Mouse (Mus musculus) intestine, postnatal 0 days (tissue): Measurements from ENCODE around the gene Fkbp2. TPM values are rescaled to one million over a fixed set of nuclear protein-coding genes. Genes with fewer than 3 reads are reported as not detected.

Experiments
- ATAC-seq: fragments of 200-750 bp; cut with Nextera tagmentation; 2 replicates; pipeline ENCODE4 v1.8.0; 2017; ENCODE audit warnings: mild to moderate bottlenecking, moderate TSS enrichment, moderate library complexity
- H3K27ac ChIP-seq: fragments of 300-500 bp; sonication (generic); 2 replicates; pipeline ENCODE4 v1.5.1; 2014; ENCODE audit warnings: mild to moderate bottlenecking, low read depth, low read length, moderate library complexity
- H3K27me3 ChIP-seq: fragments of 300-500 bp; sonication (generic); replicated peaks from 2 replicates; pipeline ENCODE4 v1.6.1; 2014; ENCODE audit warnings: low read length, mixed read lengths; ENCODE audit not compliant: control insufficient read depth, insufficient read depth
- H3K36me3 ChIP-seq: fragments of 300-500 bp; sonication (generic); 2 replicates; pipeline ENCODE4 v1.6.1; 2014; ENCODE audit warnings: mild to moderate bottlenecking, moderate library complexity; ENCODE audit not compliant: control insufficient read depth, insufficient read depth
- H3K4me1 ChIP-seq: fragments of 300-500 bp; sonication (generic); replicated peaks from 2 replicates; pipeline ENCODE4 v1.6.1; 2014; ENCODE audit warnings: antibody characterized with exemption, low read length, mixed read lengths; ENCODE audit not compliant: control insufficient read depth, insufficient read depth
- H3K4me2 ChIP-seq: fragments of 300-500 bp; sonication (generic); replicated peaks from 2 replicates; pipeline ENCODE4 v1.6.1; 2014; ENCODE audit warnings: low read depth, mild to moderate bottlenecking, moderate library complexity
- H3K4me3 ChIP-seq: fragments of 300-500 bp; sonication (generic); 2 replicates; pipeline ENCODE4 v1.5.1; 2014; ENCODE audit warnings: low read depth, low read length
- H3K9ac ChIP-seq: fragments of 300-500 bp; sonication (generic); 2 replicates; pipeline ENCODE4 v1.6.1; 2014; ENCODE audit warnings: mild to moderate bottlenecking, low read depth, low read length
- H3K9me3 ChIP-seq: fragments of 300-500 bp; sonication (generic); 2 replicates; pipeline ENCODE4 v1.6.1; 2016; ENCODE audit warnings: mixed run types; ENCODE audit not compliant: control insufficient read depth
- CTCF ChIP-seq: sonication (generic); IDR thresholded peaks from 2 replicates; pipeline ENCODE4 v1.5.1; 2016; ENCODE audit warnings: low read depth, mild to moderate bottlenecking, control low read depth, antibody characterized with exemption, moderate library complexity
- WGBS: fragments of 180-500 bp; shearing (Covaris S2); extraction: QIAGEN DNeasy Blood & Tissue Kit; methylation state at CpG from one replicate; pipeline ENCODE4 v1.1.7; 2014; 5-methylcytosine and 5-hydroxymethylcytosine counted together
- polyA plus RNA-seq: library from polyadenylated mRNA; unstranded; fragments of >200 nt; fragmentation: Nextera tagmentation; extraction: Ambion mirVana; gene quantifications from 2 replicates; pipeline ENCODE4 v1.2.1, GENCODE M21; 2015

The Fkbp2 gene
- polyA plus RNA-seq, 1 experiment from 2014 or later: 142 TPM

DNA sequence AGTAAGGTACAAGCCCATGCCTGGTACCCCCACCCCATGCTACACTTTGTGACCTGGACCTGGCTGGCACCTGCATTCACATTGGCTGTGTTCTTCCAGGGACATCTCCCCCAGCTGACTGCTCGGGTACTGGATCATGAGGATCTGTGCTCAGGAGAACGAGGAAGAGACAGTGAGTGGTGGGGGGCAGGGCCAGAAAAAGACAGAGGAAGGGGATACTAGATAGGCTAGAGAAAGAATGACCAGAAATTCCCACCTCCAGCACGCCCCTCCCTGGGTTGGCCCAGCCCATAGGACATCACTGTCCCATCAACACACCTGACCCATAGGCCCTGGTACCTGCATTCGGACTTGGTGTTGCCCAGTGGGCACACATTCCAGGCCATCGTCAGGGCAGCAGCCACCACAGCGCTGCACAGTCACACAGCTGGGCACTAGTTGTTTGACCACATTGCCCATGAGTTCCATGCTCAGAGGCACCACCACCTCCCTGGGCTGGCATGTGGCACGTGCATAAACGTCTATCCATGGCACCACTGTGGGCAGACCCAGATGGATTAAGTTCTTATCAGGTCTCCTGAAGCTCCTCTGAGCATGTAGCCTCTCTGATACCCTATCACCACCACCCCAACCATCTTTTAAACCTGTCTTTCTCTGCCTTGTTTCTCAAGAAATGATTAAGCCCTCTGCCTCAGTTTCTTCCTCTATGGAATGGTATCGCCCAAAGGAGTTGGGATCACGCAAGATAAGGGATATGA is 5.8 kb upstream of the Fkbp2 start:
- 65% methylated on average over 10 of the region's 10 CpGs for WGBS

DNA sequence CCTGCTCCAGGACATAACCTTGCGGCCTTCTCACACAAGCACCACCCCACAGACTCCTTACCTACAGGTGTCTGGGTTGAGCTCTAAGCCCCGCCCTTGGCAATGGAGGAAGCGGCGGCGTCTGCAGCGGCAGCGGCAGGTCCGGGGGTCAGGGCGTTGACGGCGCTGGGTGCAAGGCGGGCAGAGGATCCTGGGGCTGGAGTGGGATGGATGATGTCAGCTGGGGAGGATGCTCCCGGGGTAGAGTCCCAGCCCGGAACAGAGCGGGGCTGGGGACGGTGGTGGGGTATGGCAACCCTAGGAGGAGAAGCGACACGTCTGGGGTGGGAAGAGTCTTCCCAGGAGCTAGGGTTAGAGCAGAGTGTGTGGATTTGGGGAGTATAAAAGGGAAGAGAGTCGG is 5.0 kb upstream of the Fkbp2 start:
- no peaks in the 10 kb centered on the region for H3K4me1 ChIP-seq
- ATAC-seq: no peak
- H3K9me3 ChIP-seq: no peaks in the 10 kb centered on the region
- H3K27me3 ChIP-seq: no peaks in the 10 kb centered on the region
- 74% methylated on average over 19 of the region's 19 CpGs for WGBS
- no peak overlapping the region for H3K27ac ChIP-seq
- TF ChIP-seq CTCF: no peak
- no peak overlapping the region for H3K9ac ChIP-seq
- H3K36me3 ChIP-seq: peaks cover 10% of the 10 kb centered on the region; the same call in 1 of the 2 replicates
- H3K4me3 ChIP-seq: no peak overlapping the region
- H3K4me2 ChIP-seq: no peak overlapping the region

More for the DNA sequence above, 5.8 kb upstream of the Fkbp2 start:
- Histone ChIP-seq H3K9me3 (no peaks in the 10 kb centered on the region), H3K27ac (no peak overlapping the region), H3K9ac (peak overlapping the region; percentile 77; the same call in 1 of the 2 replicates), H3K4me3 (peak overlapping the region; percentile 78), H3K27me3 (no peaks in the 10 kb centered on the region), H3K4me1 (no peaks in the 10 kb centered on the region), H3K36me3 (peaks cover 10% of the 10 kb centered on the region; the same call in 1 of the 2 replicates), H3K4me2 (peak overlapping the region; percentile 95)
- TF ChIP-seq CTCF: no peak
- no peak for ATAC-seq

DNA sequence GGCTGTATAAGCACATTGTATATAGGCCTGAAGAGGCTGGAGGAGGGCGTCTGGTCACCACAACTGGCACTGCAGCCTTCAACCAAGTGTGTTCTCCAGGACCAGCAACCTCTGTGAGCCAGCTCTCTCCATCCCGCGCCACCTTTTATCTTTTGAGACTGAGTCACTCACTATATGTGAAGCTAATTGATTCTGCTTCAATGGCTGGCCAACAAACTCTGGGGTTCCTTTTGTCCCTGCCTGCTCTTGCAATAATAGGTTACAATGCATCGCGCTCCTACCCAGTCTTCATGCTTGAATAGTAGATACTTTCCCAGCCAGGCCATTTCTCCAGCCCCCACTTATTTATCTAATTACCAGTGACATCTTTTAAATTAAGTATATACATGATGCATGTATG is 3.3 kb upstream of the Fkbp2 start:
- Histone ChIP-seq H3K9me3 (no peaks in the 10 kb centered on the region), H3K4me1 (no peaks in the 10 kb centered on the region), H3K9ac (no peak overlapping the region), H3K4me2 (no peak overlapping the region), H3K36me3 (peaks cover 6% of the 10 kb centered on the region; the same call in 1 of the 2 replicates), H3K27me3 (no peaks in the 10 kb centered on the region), H3K27ac (no peak overlapping the region), H3K4me3 (no peak overlapping the region)
- 90% methylated on average over 5 of the region's 5 CpGs for WGBS
- ATAC-seq: no peak
- TF ChIP-seq CTCF: no peak

DNA sequence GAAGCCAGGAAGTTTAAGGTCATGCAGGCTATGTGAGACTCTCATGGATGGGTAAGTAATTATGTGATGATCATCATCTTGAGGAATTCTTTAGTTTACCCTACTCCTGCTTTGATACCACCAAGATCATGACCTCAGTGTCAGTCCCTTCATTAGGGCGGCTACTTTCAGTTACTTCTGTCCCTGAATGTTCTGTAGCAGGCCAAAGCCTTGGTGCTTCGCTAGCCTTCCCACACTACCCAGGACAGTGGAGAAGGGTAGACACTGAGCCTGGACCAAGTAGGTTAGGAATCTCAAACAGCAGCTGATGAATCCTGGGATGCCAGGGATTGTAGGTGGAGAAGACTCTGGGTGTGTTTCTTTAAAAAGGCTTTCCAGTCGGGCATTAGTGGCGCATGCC is 1.2 kb upstream of the Fkbp2 start:
- 87% methylated on average over 4 of the region's 4 CpGs for WGBS
- ATAC-seq: no peak
- no peaks in the 10 kb centered on the region for H3K27me3 ChIP-seq
- no peak overlapping the region for H3K27ac ChIP-seq
- H3K4me2 ChIP-seq: peak overlapping the region; percentile 75
- TF ChIP-seq CTCF: no peak
- H3K4me1 ChIP-seq: no peaks in the 10 kb centered on the region
- no peak overlapping the region; the same call in 1 of the 2 replicates for H3K4me3 ChIP-seq
- no peak overlapping the region for H3K9ac ChIP-seq
- peaks cover 14% of the 10 kb centered on the region; the same call in 1 of the 2 replicates for H3K36me3 ChIP-seq
- H3K9me3 ChIP-seq: no peaks in the 10 kb centered on the region

DNA sequence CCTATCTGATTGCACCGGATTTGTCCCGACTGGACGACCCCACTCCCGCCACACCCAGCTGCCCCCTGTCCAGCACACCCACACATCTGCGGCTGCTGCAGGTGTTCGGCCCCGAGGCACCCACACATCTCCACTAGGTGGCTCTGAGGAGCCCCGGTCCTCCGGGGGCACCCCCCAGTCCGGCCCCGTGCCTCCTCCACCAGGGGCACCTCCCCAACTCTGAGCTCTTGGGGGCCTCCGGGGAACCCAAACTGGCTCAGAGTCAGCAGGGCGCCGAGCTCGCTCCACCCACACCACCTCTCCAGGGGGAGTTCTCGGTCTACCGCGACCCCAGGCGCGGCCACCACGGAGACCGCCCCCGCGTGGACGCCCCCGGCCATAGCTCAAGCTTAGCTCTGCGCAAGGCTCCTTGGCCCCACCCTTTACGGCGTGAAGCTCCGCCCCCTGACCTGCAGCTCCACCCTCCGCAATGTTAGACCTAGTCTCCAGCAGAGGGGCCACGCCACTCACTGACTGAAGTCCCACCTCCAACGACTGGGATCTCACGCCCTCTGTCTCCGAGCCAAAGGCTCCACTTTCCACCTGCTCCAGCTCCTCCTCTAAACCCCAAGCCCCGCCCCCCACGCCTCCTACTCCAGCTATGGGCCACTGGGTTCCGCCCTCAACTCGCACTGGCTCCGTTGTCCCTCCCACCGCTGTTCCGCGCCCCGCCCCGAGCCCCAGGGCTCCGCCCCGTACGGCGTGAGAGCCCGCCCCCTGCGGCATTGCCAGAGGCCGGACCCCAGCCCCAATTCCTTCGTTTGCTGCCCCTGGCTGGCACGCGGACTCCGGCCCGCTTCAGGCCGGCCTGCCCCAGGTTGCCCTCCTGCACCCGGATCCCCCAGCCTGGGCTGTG is 568 bp downstream of the Fkbp2 start:
- ATAC-seq: peak; percentile 89
- Histone ChIP-seq H3K36me3 (peaks cover 12% of the 10 kb centered on the region; the same call in 1 of the 2 replicates), H3K27me3 (no peaks in the 10 kb centered on the region), H3K9me3 (no peaks in the 10 kb centered on the region), H3K27ac (peak overlapping the region; percentile 76), H3K4me1 (no peaks in the 10 kb centered on the region), H3K4me2 (peak overlapping the region; percentile 75), H3K9ac (peak overlapping the region; percentile 71), H3K4me3 (peak overlapping the region; percentile 72)
- peak; percentile 86 for TF ChIP-seq CTCF
- WGBS: under 1% methylated on average over 57 of the region's 59 CpGs

DNA sequence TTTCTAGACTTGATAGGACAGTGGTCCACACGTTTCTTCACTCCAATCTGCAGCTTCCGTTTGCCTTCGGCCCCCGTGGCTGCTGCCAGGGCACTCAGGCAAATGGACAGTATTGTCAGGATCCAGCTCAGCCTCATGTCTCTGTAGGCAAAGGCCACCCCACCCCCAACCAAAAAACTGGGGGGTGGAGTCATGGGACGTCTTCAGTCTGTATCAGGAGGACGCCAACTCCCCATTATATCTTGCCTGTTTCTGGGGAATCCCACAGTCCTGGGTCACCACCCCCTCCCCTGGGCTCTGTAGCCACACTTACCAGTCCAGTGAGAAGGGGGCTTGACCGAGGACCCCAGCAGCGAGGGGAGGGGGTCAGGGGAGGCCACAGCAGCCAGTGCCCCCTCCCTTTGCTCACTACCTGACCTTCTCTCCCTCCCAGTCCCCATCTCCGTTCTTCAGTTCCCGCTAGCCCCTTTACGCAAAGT is 1.3 kb downstream of the Fkbp2 start:
- ATAC-seq: no peak
- Histone ChIP-seq H3K4me3 (peak overlapping the region; percentile 72), H3K27me3 (no peaks in the 10 kb centered on the region), H3K4me2 (peak overlapping the region; percentile 75), H3K36me3 (peaks cover 10% of the 10 kb centered on the region; the same call in 1 of the 2 replicates), H3K4me1 (no peaks in the 10 kb centered on the region), H3K9ac (peak overlapping the region; percentile 71), H3K27ac (peak overlapping the region; percentile 57), H3K9me3 (no peaks in the 10 kb centered on the region)
- TF ChIP-seq CTCF: no peak
- 4% methylated on average over 11 of the region's 11 CpGs for WGBS
